Mouse (Mus musculus) forebrain, embryonic 15.5 days (tissue): ENCODE results near the gene D8Ertd738e. TPM values are rescaled to one million over a fixed set of nuclear protein-coding genes. Genes with fewer than 3 reads are reported as not detected.

Experiments
- ATAC-seq: fragments of 200-750 bp; cut with Nextera tagmentation; replicated peaks from 2 replicates; pipeline ENCODE4 v1.8.0; 2017; ENCODE audit warnings: mild to moderate bottlenecking, moderate TSS enrichment, moderate library complexity
- H3K27ac ChIP-seq: fragments of 300-500 bp; sonication (generic); replicated peaks from 2 replicates; pipeline ENCODE4 v1.5.1; 2015; ENCODE audit warnings: mild to moderate bottlenecking, inconsistent platforms
- H3K27me3 ChIP-seq: fragments of 300-500 bp; sonication (generic); 2 replicates; pipeline ENCODE4 v1.6.1; 2015; ENCODE audit warnings: inconsistent platforms
- H3K36me3 ChIP-seq: fragments of 300-500 bp; sonication (generic); 2 replicates; pipeline ENCODE4 v1.6.1; 2015; ENCODE audit warnings: mild to moderate bottlenecking, inconsistent platforms
- H3K4me1 ChIP-seq: fragments of 300-500 bp; sonication (generic); 2 replicates; pipeline ENCODE4 v1.6.1; 2015; ENCODE audit warnings: inconsistent platforms
- H3K4me2 ChIP-seq: fragments of 300-500 bp; sonication (generic); replicated peaks from 2 replicates; pipeline ENCODE4 v1.6.1; 2015; ENCODE audit warnings: mild to moderate bottlenecking, inconsistent platforms
- H3K4me3 ChIP-seq: fragments of 300-500 bp; sonication (generic); 2 replicates; pipeline ENCODE4 v1.5.1; 2015; ENCODE audit warnings: mild to moderate bottlenecking, inconsistent platforms
- H3K9ac ChIP-seq: fragments of 300-500 bp; sonication (generic); replicated peaks from 2 replicates; pipeline ENCODE4 v1.6.1; 2015; ENCODE audit warnings: mild to moderate bottlenecking, inconsistent platforms
- H3K9me3 ChIP-seq: fragments of 300-500 bp; sonication (generic); 2 replicates; pipeline ENCODE4 v1.6.1; 2016; ENCODE audit warnings: inconsistent platforms
- WGBS: fragments of 180-500 bp; shearing (Covaris S2); methylation state at CpG from one replicate; pipeline ENCODE4 v1.1.7; 2015; ENCODE audit warnings: mixed read lengths; 5-methylcytosine and 5-hydroxymethylcytosine counted together
- microRNA counts: library from miRNA; unstranded; fragments of <30 nt; microRNA quantifications from one replicate; lab custom pipeline; 2016
- microRNA-seq: library from miRNA; unstranded; fragments of <30 nt; microRNA quantifications from one replicate; pipeline ENCODE4, GENCODE M21; 2016
- polyA plus RNA-seq: library from polyadenylated mRNA; unstranded; fragments of >200 nt; fragmentation: Nextera tagmentation; extraction: Ambion mirVana; gene quantifications from 2 replicates; pipeline ENCODE4 v1.2.1, GENCODE M21; 2015

The D8Ertd738e gene
- polyA plus RNA-seq, 1 experiment from 2014 or later: 233 TPM

DNA sequence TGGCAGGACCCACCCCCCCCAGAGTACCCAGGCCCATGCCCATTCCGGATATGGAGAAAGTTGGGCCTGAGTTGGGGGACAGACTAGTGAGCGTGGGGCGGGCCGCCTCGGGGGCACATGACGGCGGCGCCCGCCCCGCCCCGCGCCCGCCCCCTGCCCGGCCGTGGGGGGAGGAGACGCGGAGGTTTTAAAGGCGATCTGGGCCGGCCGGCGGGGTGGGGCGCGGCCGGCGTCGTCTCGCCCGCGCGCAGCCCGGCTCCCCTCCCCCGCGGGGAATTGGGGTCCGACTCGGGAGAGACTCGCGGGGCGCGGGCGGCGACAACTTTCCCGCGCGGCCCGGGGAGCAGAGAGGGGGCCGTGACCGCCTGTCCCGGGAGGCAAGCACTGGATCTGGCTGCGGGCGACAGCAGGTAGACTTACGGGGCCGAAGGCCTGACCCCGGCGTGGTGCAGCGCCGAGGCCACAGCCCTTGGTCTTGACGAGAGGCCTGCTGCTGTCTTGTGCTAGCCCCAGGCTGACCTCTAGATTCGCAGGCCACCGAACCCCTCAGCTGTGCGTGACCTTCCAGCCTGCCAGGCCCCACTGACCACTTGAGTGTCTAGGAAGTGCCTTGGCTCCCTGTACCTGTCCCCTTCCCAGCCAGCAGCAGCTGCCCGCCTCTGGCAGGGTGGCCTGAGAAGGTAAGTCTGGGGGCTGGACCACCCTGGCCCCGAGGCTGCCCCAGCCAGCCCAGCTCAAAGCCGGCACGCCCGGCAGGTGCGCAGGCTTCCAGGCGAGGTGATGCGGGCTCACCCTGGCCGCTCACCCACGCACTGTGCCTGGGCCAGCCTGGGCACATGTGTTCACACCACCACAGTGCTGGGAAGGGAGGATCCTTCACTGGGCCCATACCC lies 48.6 kb downstream of the D8Ertd738e start:
- 7% methylated on average over 42 of the region's 70 CpGs for WGBS
- H3K27ac ChIP-seq: peak overlapping the region; percentile 83
- peak overlapping the region; percentile 44 for H3K4me3 ChIP-seq
- no peaks in the 10 kb centered on the region for H3K27me3 ChIP-seq
- peak overlapping the region; percentile 53 for H3K9ac ChIP-seq
- peak overlapping the region; percentile 70 for H3K4me2 ChIP-seq
- H3K9me3 ChIP-seq: no peaks in the 10 kb centered on the region
- H3K4me1 ChIP-seq: peaks cover 55% of the 10 kb centered on the region
- no peaks in the 10 kb centered on the region for H3K36me3 ChIP-seq
- ATAC-seq: no peak

DNA sequence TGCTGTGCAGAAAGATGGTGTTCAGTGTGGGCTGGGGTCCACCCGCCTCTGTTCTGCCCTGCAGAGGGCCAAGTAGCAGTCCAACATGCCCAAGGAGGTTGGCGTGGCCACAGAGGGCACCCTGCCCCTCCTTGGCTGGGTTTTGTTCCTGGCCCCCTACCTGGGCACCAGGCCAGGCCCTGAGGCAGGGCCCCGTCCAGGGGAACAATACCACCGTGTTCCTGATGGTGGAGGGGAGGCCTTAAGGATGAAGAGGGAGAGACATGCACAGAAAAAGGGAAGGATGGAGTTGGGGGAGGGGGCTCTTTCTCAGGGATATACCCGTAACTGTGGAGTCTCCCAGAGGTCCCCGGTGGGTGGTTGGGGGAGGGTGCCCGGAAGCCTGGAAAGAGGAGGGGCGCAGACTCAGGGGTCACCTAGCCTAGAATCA lies 49.4 kb downstream of the D8Ertd738e start:
- Histone ChIP-seq H3K9me3 (no peaks in the 10 kb centered on the region), H3K27ac (peak overlapping the region; percentile 83), H3K9ac (peak overlapping the region; percentile 53; the same call in 1 of the 2 replicates), H3K4me1 (peaks cover 55% of the 10 kb centered on the region), H3K36me3 (no peaks in the 10 kb centered on the region), H3K27me3 (no peaks in the 10 kb centered on the region), H3K4me2 (peak overlapping the region; percentile 70), H3K4me3 (peak overlapping the region; percentile 44)
- 17% methylated on average over 8 of the region's 8 CpGs for WGBS
- ATAC-seq: no peak

- H3K36me3 ChIP-seq: no peaks in the 10 kb centered on the region
- no peak overlapping the region for H3K9ac ChIP-seq
- no peaks in the 10 kb centered on the region for H3K9me3 ChIP-seq
- H3K4me2 ChIP-seq: peak overlapping the region; percentile 70; the same call in 1 of the 2 replicates
- H3K27me3 ChIP-seq: no peaks in the 10 kb centered on the region
- peaks cover 55% of the 10 kb centered on the region for H3K4me1 ChIP-seq
- H3K4me3 ChIP-seq: no peak overlapping the region
- ATAC-seq: no peak
- WGBS: 42% methylated on average over 11 of the region's 11 CpGs
- H3K27ac ChIP-seq: peak overlapping the region; percentile 83
These were observed 50.0 kb downstream of the D8Ertd738e start for GRCm38 (mm10) chr8:84199348-84200125.

DNA sequence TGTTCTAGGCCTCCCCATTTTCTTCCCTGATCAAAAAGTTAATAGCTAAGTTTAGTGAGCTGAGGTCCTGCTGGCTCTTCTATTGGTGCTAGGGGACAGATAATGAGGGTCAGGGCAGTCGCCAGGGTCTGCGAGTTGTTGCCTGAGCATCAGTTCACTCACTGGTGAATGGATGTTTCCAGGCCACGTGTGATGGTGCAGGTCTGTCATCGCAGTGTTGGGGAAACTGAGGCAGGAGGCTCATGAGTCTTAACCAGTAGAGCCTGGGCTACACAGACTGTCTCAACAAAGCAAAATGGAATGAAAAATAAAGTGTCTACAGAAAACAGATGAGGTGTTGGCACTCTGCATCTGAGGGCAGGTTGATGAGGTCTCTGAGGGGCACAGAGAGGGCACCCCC lies 50.6 kb downstream of the D8Ertd738e start:
- peak overlapping the region; percentile 88; the same call in 1 of the 2 replicates for H3K4me2 ChIP-seq
- H3K36me3 ChIP-seq: no peaks in the 10 kb centered on the region
- WGBS: 20% methylated on average over 4 of the region's 4 CpGs
- H3K4me1 ChIP-seq: peaks cover 53% of the 10 kb centered on the region
- no peak overlapping the region for H3K9ac ChIP-seq
- peak overlapping the region; percentile 54; the same call in 1 of the 2 replicates for H3K4me3 ChIP-seq
- no peaks in the 10 kb centered on the region for H3K27me3 ChIP-seq
- no peak for ATAC-seq
- peak overlapping the region; percentile 83 for H3K27ac ChIP-seq
- H3K9me3 ChIP-seq: no peaks in the 10 kb centered on the region

- ATAC-seq: peak; percentile 70
- Histone ChIP-seq H3K4me2 (peak overlapping the region; percentile 88), H3K4me3 (peak overlapping the region; percentile 54), H3K9me3 (no peaks in the 10 kb centered on the region), H3K4me1 (peaks cover 45% of the 10 kb centered on the region), H3K27me3 (no peaks in the 10 kb centered on the region), H3K9ac (peak overlapping the region; percentile 45), H3K27ac (peak overlapping the region; percentile 83), H3K36me3 (no peaks in the 10 kb centered on the region)
- 4% methylated on average over 30 of the region's 30 CpGs for WGBS
These were observed 51.4 kb downstream of the D8Ertd738e start for GRCm38 (mm10) chr8:84197922-84198774.

GRCm38 (mm10) chr8:84197141-84197921 lies 52.2 kb downstream of the D8Ertd738e start:
- no peaks in the 10 kb centered on the region for H3K9me3 ChIP-seq
- H3K4me3 ChIP-seq: peak overlapping the region; percentile 54
- H3K27me3 ChIP-seq: no peaks in the 10 kb centered on the region
- peak overlapping the region; percentile 83 for H3K27ac ChIP-seq
- H3K36me3 ChIP-seq: no peaks in the 10 kb centered on the region
- H3K9ac ChIP-seq: peak overlapping the region; percentile 45
- WGBS: 3% methylated on average over 43 of the region's 43 CpGs
- H3K4me1 ChIP-seq: peaks cover 48% of the 10 kb centered on the region
- H3K4me2 ChIP-seq: peak overlapping the region; percentile 88
- peak; percentile 24 for ATAC-seq

MicroRNAs within 50 kb of the gene (microRNA counts, 519-probe panel; counts per million panel counts)
- 3,333 counts per million, percentile 79 among the panel's probes with 10 or more counts for microRNA mmu-miR-23a (lab: Ali Mortazavi, UCI)
- 3,333 counts per million, percentile 79 among the panel's probes with 10 or more counts for microRNA mmu-miR-27a (lab: Ali Mortazavi, UCI)

Small RNAs within 50 kb of the gene (microRNA-seq; reads per million reads assigned to microRNA genes)
- gene Mir23a (5,713 reads per million, percentile 92 among the genes with 10 or more reads in this experiment), gene Mir24-2 (not detected), gene Mir27a (103 reads per million, percentile 54 among the genes with 10 or more reads in this experiment), gene Mir3074-2 (not detected)

Other genes starting within 250 kb of the D8Ertd738e start
- 1.4 TPM in 2 replicates for gene 1700067K01Rik, start 248.2 kb downstream of the D8Ertd738e start, polyA plus RNA-seq
- not detected in 2 replicates for gene 2210011C24Rik, start 237.5 kb downstream of the D8Ertd738e start, polyA plus RNA-seq
- 0.94 and 2.6 TPM in 2 replicates for gene Palm3, start 228.2 kb downstream of the D8Ertd738e start, polyA plus RNA-seq
- 0.41 and 0.68 TPM in 2 replicates for gene Il27ra, start 207.1 kb downstream of the D8Ertd738e start, polyA plus RNA-seq
- gene Rln3, start 204.7 kb downstream of the D8Ertd738e start, polyA plus RNA-seq: not detected in 2 replicates
- 1.2 and 1.3 TPM in 2 replicates for gene Gm10643, start 184.6 kb downstream of the D8Ertd738e start, polyA plus RNA-seq
- gene Rfx1, start 182.9 kb downstream of the D8Ertd738e start, polyA plus RNA-seq: 9.1 and 9.5 TPM in 2 replicates
- 17.8 and 19.3 TPM in 2 replicates for gene Dcaf15, start 145.0 kb downstream of the D8Ertd738e start, polyA plus RNA-seq
- gene Podnl1, start 123.7 kb downstream of the D8Ertd738e start, polyA plus RNA-seq: 0.32 TPM in 2 replicates
- 32.4 and 34.8 TPM in 2 replicates for gene Cc2d1a, start 101.8 kb downstream of the D8Ertd738e start, polyA plus RNA-seq
- gene 4930432K21Rik, start 101.7 kb downstream of the D8Ertd738e start, polyA plus RNA-seq: 2.4 and 2.7 TPM in 2 replicates
- 6.2 and 7.1 TPM in 2 replicates for gene Nanos3, start 64.5 kb downstream of the D8Ertd738e start, polyA plus RNA-seq
- gene Zswim4, start 12.7 kb downstream of the D8Ertd738e start, polyA plus RNA-seq: 41.1 and 42.8 TPM in 2 replicates
- 53.3 and 58.8 TPM in 2 replicates for gene Mri1, start 7.6 kb upstream of the D8Ertd738e start, polyA plus RNA-seq
- 24.5 and 27.6 TPM in 2 replicates for gene Ccdc130, start 20.7 kb upstream of the D8Ertd738e start, polyA plus RNA-seq
- 12.9 and 13.0 TPM in 2 replicates for gene Cacna1a, start 138.7 kb upstream of the D8Ertd738e start, polyA plus RNA-seq